Mouse (Mus musculus): ENCODE measurements at regions not wholly inside any gene's neighbourhood (a gene's known extent, or its start where the extent isn't known, plus 50 kb on each side); places are given as distances from the start of the nearest gene placed in this dataset.

DNA sequence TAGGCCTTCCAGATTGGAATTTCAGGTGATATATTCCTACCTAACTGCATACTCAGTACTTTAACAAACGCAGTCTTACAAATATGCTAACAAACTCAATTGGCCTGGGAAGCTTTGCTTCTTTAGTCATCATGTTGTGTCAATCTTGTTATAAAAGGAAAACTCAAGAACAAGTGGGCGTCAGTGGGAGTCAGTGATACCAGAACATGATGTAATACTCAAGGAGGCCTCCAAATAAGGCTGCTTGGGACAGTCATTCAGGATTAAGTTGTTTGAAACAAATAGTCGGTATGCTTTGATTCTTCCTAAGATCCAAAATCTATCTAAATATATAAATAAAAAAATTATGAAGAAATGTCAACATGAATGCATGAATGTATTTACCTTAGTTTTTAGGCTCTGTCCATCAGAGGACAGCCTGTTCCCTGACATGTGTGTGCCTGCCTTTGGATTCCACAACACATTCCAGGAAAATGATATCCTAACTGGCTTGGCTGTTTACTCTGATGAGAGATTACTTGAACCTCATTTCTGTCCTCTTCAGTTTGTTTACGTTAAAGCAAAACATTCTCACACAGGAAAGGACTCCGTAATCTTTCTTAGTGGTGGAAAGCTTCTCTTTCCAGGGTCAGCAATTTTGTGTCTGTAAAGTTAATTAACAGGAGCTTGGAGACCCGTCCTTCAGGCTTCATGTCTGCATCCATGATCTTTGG is 345.7 kb upstream of the Marcks start:
- no peaks in the 10 kb centered on the region for H3K36me3 ChIP-seq
- no peak overlapping the region for H3K4me2 ChIP-seq
- no peaks in the 10 kb centered on the region for H3K4me1 ChIP-seq (replicated peaks)
- H3K4me3 ChIP-seq = no peak overlapping the region
- no peak for ATAC-seq (replicated peaks; ENCODE audit: insufficient number of reproducible peaks, insufficient read depth, low FRiP score, low read depth)
- H3K9ac ChIP-seq = no peak overlapping the region
- no peaks in the 10 kb centered on the region for H3K27me3 ChIP-seq
- 62% methylated on average over 6 of the region's 6 CpGs for WGBS
- H3K27ac ChIP-seq = no peak overlapping the region
- no peaks in the 10 kb centered on the region for H3K9me3 ChIP-seq (replicated peaks)

GRCm38 (mm10) chr10:37483521-37483920 is 344.8 kb upstream of the Marcks start:
- Histone ChIP-seq H3K9me3 (replicated peaks) (no peaks in the 10 kb centered on the region), H3K27ac (0 out of 2 replicates have a peak overlapping the region, but pooled peaks have one; percentile 20), H3K9ac (no peak overlapping the region), H3K36me3 (no peaks in the 10 kb centered on the region), H3K27me3 (no peaks in the 10 kb centered on the region), H3K4me3 (no peak overlapping the region), H3K4me2 (no peak overlapping the region), H3K4me1 (replicated peaks) (no peaks in the 10 kb centered on the region)
- 0 out of 2 replicates have a peak, but pooled peaks have one; percentile 31 for ATAC-seq (replicated peaks; ENCODE audit: insufficient number of reproducible peaks, insufficient read depth, low FRiP score, low read depth)
- WGBS = 34% methylated on average over 4 of the region's 4 CpGs

- Histone ChIP-seq H3K4me1 (replicated peaks) (no peaks in the 10 kb centered on the region), H3K27me3 (no peaks in the 10 kb centered on the region), H3K27ac (no peak overlapping the region), H3K4me2 (no peak overlapping the region), H3K9me3 (replicated peaks) (no peaks in the 10 kb centered on the region), H3K4me3 (no peak overlapping the region), H3K9ac (no peak overlapping the region), H3K36me3 (no peaks in the 10 kb centered on the region)
- 52% methylated on average over 1 of the region's 1 CpGs for WGBS
- ATAC-seq (replicated peaks; ENCODE audit: insufficient number of reproducible peaks, insufficient read depth, low FRiP score, low read depth) = no peak
These were observed 343.2 kb upstream of the Marcks start for GRCm38 (mm10) chr10:37481879-37482278.

DNA sequence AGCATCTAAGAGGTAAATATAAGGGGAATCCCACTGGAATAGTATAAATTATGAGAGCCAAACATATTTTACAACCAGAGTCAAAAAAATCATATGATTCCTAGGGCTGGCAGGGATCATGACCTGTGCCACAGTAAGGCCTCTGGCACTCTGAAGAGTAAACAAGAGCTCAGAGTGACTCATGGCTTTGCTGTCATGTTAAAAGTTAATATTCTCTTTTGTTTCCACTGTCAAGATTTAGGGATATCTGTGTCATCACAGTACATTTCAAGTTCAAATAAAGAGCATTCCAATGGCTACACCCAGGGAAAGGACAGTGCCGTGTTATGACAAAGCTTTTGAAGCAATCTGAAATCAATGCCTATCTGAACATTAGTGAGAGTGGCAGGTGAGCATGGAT is 341.6 kb upstream of the Marcks start:
- Histone ChIP-seq H3K9me3 (replicated peaks) (no peaks in the 10 kb centered on the region), H3K27me3 (no peaks in the 10 kb centered on the region), H3K4me1 (replicated peaks) (no peaks in the 10 kb centered on the region), H3K9ac (no peak overlapping the region), H3K4me3 (no peak overlapping the region), H3K27ac (no peak overlapping the region), H3K36me3 (no peaks in the 10 kb centered on the region), H3K4me2 (no peak overlapping the region)
- no peak for ATAC-seq (replicated peaks; ENCODE audit: insufficient number of reproducible peaks, insufficient read depth, low FRiP score, low read depth)
- WGBS = 74% methylated on average over 1 of the region's 1 CpGs

DNA sequence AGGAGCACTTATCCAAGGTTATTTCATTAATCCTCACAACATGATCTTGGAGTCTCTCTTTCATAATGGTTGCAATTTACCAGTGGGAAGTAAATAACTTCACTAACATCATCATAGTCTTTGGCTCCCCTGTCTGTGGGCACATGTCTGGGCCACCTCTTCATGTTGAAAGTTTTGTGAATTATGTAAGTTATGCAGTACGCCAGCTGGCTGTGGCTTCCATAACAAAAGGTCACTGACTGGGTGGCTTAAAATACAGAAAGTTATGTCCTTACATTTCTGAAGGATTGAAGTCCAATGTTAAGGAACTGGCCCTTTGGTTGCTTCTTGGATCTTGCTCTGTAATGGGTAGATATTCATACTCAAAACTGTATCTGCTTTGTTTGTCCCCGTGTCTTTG is 339.4 kb upstream of the Marcks start:
- Histone ChIP-seq H3K27ac (no peak overlapping the region), H3K4me1 (replicated peaks) (no peaks in the 10 kb centered on the region), H3K9me3 (replicated peaks) (no peaks in the 10 kb centered on the region), H3K9ac (no peak overlapping the region), H3K27me3 (no peaks in the 10 kb centered on the region), H3K4me3 (no peak overlapping the region), H3K4me2 (no peak overlapping the region), H3K36me3 (no peaks in the 10 kb centered on the region)
- ATAC-seq (replicated peaks; ENCODE audit: insufficient number of reproducible peaks, insufficient read depth, low FRiP score, low read depth) = no peak
- WGBS = 83% methylated on average over 2 of the region's 2 CpGs

DNA sequence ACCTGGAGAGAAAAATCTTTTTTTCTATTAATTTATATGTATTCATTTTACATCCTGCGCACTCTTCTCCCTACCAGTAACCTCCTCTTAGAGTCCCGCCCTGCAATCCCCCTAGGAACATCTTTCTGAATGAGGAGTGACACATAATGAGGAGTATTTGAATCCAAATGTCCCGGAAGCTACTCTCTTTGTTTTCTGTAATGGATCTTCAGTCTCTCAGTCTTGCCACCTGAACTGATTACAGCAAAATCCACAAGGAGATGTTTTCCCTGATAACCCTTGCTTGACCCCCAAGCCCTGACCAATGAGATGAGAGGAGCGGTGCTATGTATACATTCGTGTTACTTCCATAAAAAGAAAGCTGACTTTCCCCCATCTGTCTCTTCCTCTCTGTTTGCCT is 334.4 kb upstream of the Marcks start:
- Histone ChIP-seq H3K36me3 (no peaks in the 10 kb centered on the region), H3K4me2 (no peak overlapping the region), H3K4me3 (no peak overlapping the region), H3K27ac (no peak overlapping the region), H3K9me3 (replicated peaks) (no peaks in the 10 kb centered on the region), H3K9ac (no peak overlapping the region), H3K27me3 (no peaks in the 10 kb centered on the region), H3K4me1 (replicated peaks) (no peaks in the 10 kb centered on the region)
- no peak for ATAC-seq (replicated peaks; ENCODE audit: insufficient number of reproducible peaks, insufficient read depth, low FRiP score, low read depth)
- WGBS = 83% methylated on average over 5 of the region's 5 CpGs

DNA sequence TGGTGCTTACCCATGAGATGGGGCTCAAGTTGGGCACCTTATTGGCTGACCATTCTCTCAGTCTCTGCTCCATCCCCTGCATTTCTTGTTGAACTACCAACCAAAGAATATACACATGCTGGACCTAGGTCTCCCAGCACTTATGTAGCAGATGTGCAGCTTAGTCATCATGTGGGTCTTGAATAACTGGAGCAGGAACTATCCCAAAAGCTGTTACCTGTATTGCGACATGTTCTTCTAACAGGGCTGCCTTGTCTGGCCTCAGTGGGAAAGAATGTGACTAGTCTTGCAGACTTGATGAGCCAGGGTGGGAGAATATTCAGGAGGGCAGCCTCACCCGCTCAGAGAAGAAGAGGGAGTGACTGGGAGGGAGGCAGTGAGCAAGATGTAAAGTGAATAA is 318.7 kb upstream of the Marcks start:
- ATAC-seq (replicated peaks; ENCODE audit: insufficient number of reproducible peaks, insufficient read depth, low FRiP score, low read depth) = no peak
- no peak overlapping the region for H3K9ac ChIP-seq
- no peak overlapping the region for H3K27ac ChIP-seq
- H3K4me1 ChIP-seq (replicated peaks) = no peaks in the 10 kb centered on the region
- 71% methylated on average over 2 of the region's 2 CpGs for WGBS
- no peaks in the 10 kb centered on the region for H3K36me3 ChIP-seq
- no peak overlapping the region for H3K4me2 ChIP-seq
- H3K4me3 ChIP-seq = no peak overlapping the region
- no peaks in the 10 kb centered on the region for H3K27me3 ChIP-seq
- no peaks in the 10 kb centered on the region for H3K9me3 ChIP-seq (replicated peaks)

- no peak for ATAC-seq (replicated peaks; ENCODE audit: insufficient number of reproducible peaks, insufficient read depth, low FRiP score, low read depth)
- no peak overlapping the region for H3K9ac ChIP-seq
- no peak overlapping the region for H3K27ac ChIP-seq
- no peak overlapping the region for H3K4me3 ChIP-seq
- no peaks in the 10 kb centered on the region for H3K27me3 ChIP-seq
- H3K4me1 ChIP-seq (replicated peaks) = no peaks in the 10 kb centered on the region
- H3K36me3 ChIP-seq = no peaks in the 10 kb centered on the region
- WGBS = 84% methylated on average over 2 of the region's 2 CpGs
- H3K4me2 ChIP-seq = no peak overlapping the region
- H3K9me3 ChIP-seq (replicated peaks) = no peaks in the 10 kb centered on the region
These were observed 311.2 kb upstream of the Marcks start for GRCm38 (mm10) chr10:37449894-37450293.

DNA sequence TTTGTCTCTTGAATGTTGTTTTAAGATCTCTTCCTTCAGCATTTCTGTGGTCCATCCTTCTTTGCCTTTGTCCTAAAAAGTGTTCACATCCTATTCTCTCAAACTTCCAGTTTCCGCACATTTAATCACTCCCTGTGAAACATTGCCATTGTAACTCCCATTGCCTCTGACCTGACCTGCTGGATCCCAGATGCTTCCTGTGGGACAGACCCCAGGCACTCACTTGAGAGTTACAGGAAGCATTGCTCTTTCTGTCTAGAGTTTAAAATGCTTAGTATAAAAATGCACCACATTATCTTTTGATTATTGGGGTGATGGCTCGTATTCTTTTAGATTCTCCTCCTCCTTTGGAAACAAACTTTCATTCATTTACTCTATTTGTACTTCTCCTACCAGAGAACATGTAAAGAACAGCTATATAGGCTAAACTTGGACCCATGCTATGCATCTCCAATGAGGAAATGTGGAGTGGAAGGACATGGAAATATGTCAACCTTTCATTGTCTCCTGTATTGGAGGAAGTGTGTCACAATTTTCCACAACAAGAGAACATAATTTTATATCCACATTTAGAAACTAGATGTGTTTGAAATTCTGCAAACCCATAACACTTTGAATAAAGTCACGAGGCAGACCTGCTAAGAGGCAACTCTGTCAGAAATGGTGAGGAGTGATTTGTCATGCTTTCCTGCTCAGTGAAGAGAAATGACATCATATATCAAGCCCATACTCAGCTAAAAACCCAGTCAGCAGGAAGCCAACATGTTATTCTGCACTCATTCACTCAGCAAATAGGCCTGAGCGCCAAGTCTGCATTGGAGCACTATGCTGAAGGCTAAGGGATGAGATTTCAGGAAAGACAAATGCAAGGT is 308.8 kb upstream of the Marcks start:
- Histone ChIP-seq H3K9ac (no peak overlapping the region), H3K4me2 (no peak overlapping the region), H3K9me3 (replicated peaks) (no peaks in the 10 kb centered on the region), H3K27me3 (no peaks in the 10 kb centered on the region), H3K4me3 (no peak overlapping the region), H3K4me1 (replicated peaks) (no peaks in the 10 kb centered on the region), H3K27ac (peak overlapping the region; percentile 61), H3K36me3 (no peaks in the 10 kb centered on the region)
- ATAC-seq (replicated peaks; ENCODE audit: insufficient number of reproducible peaks, insufficient read depth, low FRiP score, low read depth) = peak; percentile 62; the same call in 1 of the 2 replicates
- WGBS = 68% methylated on average over 4 of the region's 4 CpGs

- WGBS = 72% methylated on average over 4 of the region's 4 CpGs
- Histone ChIP-seq H3K9ac (no peak overlapping the region), H3K27me3 (no peaks in the 10 kb centered on the region), H3K4me3 (no peak overlapping the region), H3K4me2 (no peak overlapping the region), H3K9me3 (replicated peaks) (no peaks in the 10 kb centered on the region), H3K4me1 (replicated peaks) (no peaks in the 10 kb centered on the region), H3K27ac (no peak overlapping the region), H3K36me3 (no peaks in the 10 kb centered on the region)
- no peak for ATAC-seq (replicated peaks; ENCODE audit: insufficient number of reproducible peaks, insufficient read depth, low FRiP score, low read depth)
These were observed 301.3 kb upstream of the Marcks start for GRCm38 (mm10) chr10:37439863-37440613.

- WGBS = 57% methylated on average over 3 of the region's 3 CpGs
- Histone ChIP-seq H3K36me3 (no peaks in the 10 kb centered on the region), H3K9ac (no peak overlapping the region), H3K27me3 (no peaks in the 10 kb centered on the region), H3K4me2 (no peak overlapping the region), H3K4me3 (no peak overlapping the region), H3K27ac (no peak overlapping the region), H3K4me1 (replicated peaks) (no peaks in the 10 kb centered on the region), H3K9me3 (replicated peaks) (no peaks in the 10 kb centered on the region)
- ATAC-seq (replicated peaks; ENCODE audit: insufficient number of reproducible peaks, insufficient read depth, low FRiP score, low read depth) = no peak
These were observed 299.6 kb upstream of the Marcks start for GRCm38 (mm10) chr10:37438312-37438711.
